Mouse (Mus musculus): ENCODE data around the gene Gm20481. TPM values are rescaled to one million over a fixed set of nuclear protein-coding genes. Genes with fewer than 3 reads are reported as not detected.

Gene Gm20481
- total RNA-seq, 2 experiments from 2014 or later, result not detected

GRCm38 (mm10) chr17:35021163-35021808, 51.6 kb downstream of the Gm20481 start:
- peak; percentile 90 to 94 for DNase-seq
- intact Hi-C loops (cut with DNase I), result loop anchor here (1.0 to 2.0 kb wide), 3 partner anchors 38 to 85 kb away; partner anchors contain the start of genes Ddah2 and Ly6g6d

Other genes starting within 250 kb of the Gm20481 start
- 10 to 100 TPM; 15.8 to 19.5 TPM for gene C4b, start 226.0 kb upstream of the Gm20481 start, total RNA-seq (2021)
- not detected for gene Cyp21a1, start 165.4 kb upstream of the Gm20481 start, total RNA-seq (2021)
- gene Stk19, start 133.0 kb upstream of the Gm20481 start, total RNA-seq (2021), result 10 to 100 TPM; 12.5 to 13.5 TPM
- 10 to 100 TPM; 16.9 to 20.5 TPM for gene Dxo, start 132.9 kb upstream of the Gm20481 start, total RNA-seq (2021)
- 10 to 100 TPM; 27.6 to 29.3 TPM for gene Skiv2l, start 119.7 kb upstream of the Gm20481 start, total RNA-seq (2021)
- gene Nelfe, start 119.5 kb upstream of the Gm20481 start, total RNA-seq (2021), result 10 to 100 TPM; 21.0 to 21.3 TPM
- 1 to 10 TPM; 3.5 to 7.0 TPM for gene Cfb, start 107.4 kb upstream of the Gm20481 start, total RNA-seq (2021)
- gene Zbtb12, start 90.4 kb upstream of the Gm20481 start, total RNA-seq (2021), result 1 to 10 TPM; 5.5 to 9.3 TPM
- not detected for gene Gm20547, start 87.9 kb upstream of the Gm20481 start, total RNA-seq (2021)
- gene C2, start 71.6 kb upstream of the Gm20481 start, total RNA-seq (2021), result 1 to 10 TPM; 3.1 to 5.6 TPM
- 10 to 100 TPM; 52.4 to 58.2 TPM for gene Ehmt2, start 71.4 kb upstream of the Gm20481 start, total RNA-seq (2021)
- gene Slc44a4, start 55.4 kb upstream of the Gm20481 start, total RNA-seq (2021), result not detected
- gene Neu1, start 38.7 kb upstream of the Gm20481 start, total RNA-seq (2021), result 10 to 100 TPM; 12.2 to 12.6 TPM
- gene Hspa1b, start 10.7 kb upstream of the Gm20481 start, total RNA-seq (2021), result 1 to 10 TPM; 3.9 to 4.5 TPM
- gene Hspa1a, start 2.2 kb downstream of the Gm20481 start, total RNA-seq (2021), result 1 to 10 TPM; 2.6 TPM
- 1 to 10 TPM; 4.0 to 4.1 TPM for gene Hspa1l, start 2.8 kb downstream of the Gm20481 start, total RNA-seq (2021)
- gene Lsm2, start 11.9 kb downstream of the Gm20481 start, total RNA-seq (2021), result 10 to 100 TPM; 28.8 to 31.7 TPM
- gene Vars, start 31.1 kb downstream of the Gm20481 start, total RNA-seq (2021), result 10 to 100 TPM; 34.5 to 35.6 TPM
- 1 to 10 TPM; 3.3 to 3.8 TPM for gene Vwa7, start 46.7 kb downstream of the Gm20481 start, total RNA-seq (2021)
- gene Sapcd1, start 58.1 kb downstream of the Gm20481 start, total RNA-seq (2021), result under 1 TPM in 1 of 2 experiments, not detected in 1; 0.38 TPM
- gene Msh5, start 76.8 kb downstream of the Gm20481 start, total RNA-seq (2021), result 1 to 10 TPM; 2.0 TPM
- 100 to 1,000 TPM; 115 to 118 TPM for gene Clic1, start 80.1 kb downstream of the Gm20481 start, total RNA-seq (2021)
- gene Ddah2, start 89.1 kb downstream of the Gm20481 start, total RNA-seq (2021), result 10 to 100 TPM; 84.5 to 86.1 TPM
- not detected for gene Ly6g6c, start 95.5 kb downstream of the Gm20481 start, total RNA-seq (2021)
- gene Mpig6b, start 96.3 kb downstream of the Gm20481 start, total RNA-seq (2021), result under 1 TPM; 0.55 to 0.77 TPM
- under 1 TPM; 0.24 to 0.37 TPM for gene Ly6g6e, start 107.0 kb downstream of the Gm20481 start, total RNA-seq (2021)
- 1 to 10 TPM; 1.1 to 1.2 TPM for gene Ly6g6d, start 108.2 kb downstream of the Gm20481 start, total RNA-seq (2021)
- not detected for gene Ly6g6f, start 115.7 kb downstream of the Gm20481 start, total RNA-seq (2021)
- gene Abhd16a, start 119.4 kb downstream of the Gm20481 start, total RNA-seq (2021), result 10 to 100 TPM; 51.0 to 55.7 TPM
- not detected for gene Ly6g5c, start 138.4 kb downstream of the Gm20481 start, total RNA-seq (2021)
- gene Ly6g5b, start 145.5 kb downstream of the Gm20481 start, total RNA-seq (2021), result under 1 TPM in 1 of 2 experiments, not detected in 1; 0.67 TPM
- 1 to 10 TPM; 6.6 to 8.3 TPM for gene Gpank1, start 151.5 kb downstream of the Gm20481 start, total RNA-seq (2021)
- 100 to 1,000 TPM; 183 to 187 TPM for gene Csnk2b, start 152.1 kb downstream of the Gm20481 start, total RNA-seq (2021)
- 10 to 100 TPM; 28.5 to 32.4 TPM for gene D17H6S53E, start 156.5 kb downstream of the Gm20481 start, total RNA-seq (2021)
- not detected for gene Apom, start 162.1 kb downstream of the Gm20481 start, total RNA-seq (2021)
- 100 to 1,000 TPM; 285 to 291 TPM for gene Bag6, start 165.3 kb downstream of the Gm20481 start, total RNA-seq (2021)
- gene Prrc2a, start 195.0 kb downstream of the Gm20481 start, total RNA-seq (2021), result 100 to 1,000 TPM; 195 to 211 TPM
- 1 to 10 TPM; 2.9 to 4.6 TPM for gene Aif1, start 206.2 kb downstream of the Gm20481 start, total RNA-seq (2021)
- gene Lst1, start 218.5 kb downstream of the Gm20481 start, total RNA-seq (2021), result 1 to 10 TPM; 2.8 to 4.5 TPM
- 1 to 10 TPM in 1 of 2 experiments, under 1 TPM in 1; 0.94 to 1.2 TPM for gene Ltb, start 224.5 kb downstream of the Gm20481 start, total RNA-seq (2021)
- gene Tnf, start 232.1 kb downstream of the Gm20481 start, total RNA-seq (2021), result under 1 TPM; 0.72 to 0.87 TPM
- under 1 TPM in 1 of 2 experiments, not detected in 1; 0.17 TPM for gene Lta, start 235.4 kb downstream of the Gm20481 start, total RNA-seq (2021)